Mouse (Mus musculus) liver, embryonic 12.5 days (tissue): ENCODE data around the gene Tbx1. TPM values are rescaled to one million over a fixed set of nuclear protein-coding genes. Genes with fewer than 3 reads are reported as not detected.

ENCODE experiments used
- ATAC-seq: fragments of 200-750 bp; cut with Nextera tagmentation; 2 replicates; pipeline ENCODE4 v1.8.0; 2017; ENCODE audit warnings: moderate number of reproducible peaks, mild to moderate bottlenecking, moderate library complexity
- H3K27ac ChIP-seq: fragments of 300-500 bp; sonication (generic); 2 replicates; pipeline ENCODE4 v1.5.1; 2016; ENCODE audit warnings: mild to moderate bottlenecking
- H3K27me3 ChIP-seq: fragments of 300-500 bp; sonication (generic); replicated peaks from 2 replicates; pipeline ENCODE4 v1.6.1; 2016; ENCODE audit warnings: mild to moderate bottlenecking, moderate library complexity
- H3K36me3 ChIP-seq: fragments of 300-500 bp; sonication (generic); 2 replicates; pipeline ENCODE4 v1.6.1; 2016; ENCODE audit warnings: mild to moderate bottlenecking, moderate library complexity
- H3K4me1 ChIP-seq: fragments of 300-500 bp; sonication (generic); 2 replicates; pipeline ENCODE4 v1.6.1; 2016
- H3K4me2 ChIP-seq: fragments of 300-500 bp; sonication (generic); 2 replicates; pipeline ENCODE4 v1.6.1; 2016; ENCODE audit warnings: mild to moderate bottlenecking, moderate library complexity
- H3K4me3 ChIP-seq: fragments of 300-500 bp; sonication (generic); 2 replicates; pipeline ENCODE4 v1.5.1; 2016; ENCODE audit warnings: mild to moderate bottlenecking, moderate library complexity
- H3K9ac ChIP-seq: fragments of 300-500 bp; sonication (generic); 2 replicates; pipeline ENCODE4 v1.6.1; 2016; ENCODE audit warnings: mild to moderate bottlenecking, moderate library complexity
- H3K9me3 ChIP-seq: fragments of 300-500 bp; sonication (generic); replicated peaks from 2 replicates; pipeline ENCODE4 v1.6.1; 2016; ENCODE audit warnings: mild to moderate bottlenecking, moderate library complexity
- WGBS: fragments of 180-500 bp; shearing (Covaris S2); methylation state at CpG from one replicate; pipeline ENCODE4 v1.1.7; 2016; ENCODE audit not compliant: insufficient replicate concordance; 5-methylcytosine and 5-hydroxymethylcytosine counted together
- polyA plus RNA-seq: library from polyadenylated mRNA; unstranded; fragments of >200 nt; fragmentation: Nextera tagmentation; extraction: Ambion mirVana; gene quantifications from 2 replicates; pipeline ENCODE4 v1.2.1, GENCODE M21; 2016

The Tbx1 gene
- polyA plus RNA-seq, 1 experiment from 2014 or later = not detected

- no peak overlapping the region for H3K4me2 ChIP-seq
- H3K4me1 ChIP-seq = 0 out of 2 replicates have a peak, but pooled peaks cover 9% of the 10 kb centered on the region
- no peaks in the 10 kb centered on the region for H3K9me3 ChIP-seq
- ATAC-seq = no peak
- H3K36me3 ChIP-seq = no peaks in the 10 kb centered on the region
- H3K27ac ChIP-seq = no peak overlapping the region
- WGBS = 58% methylated on average over 7 of the region's 7 CpGs
- H3K9ac ChIP-seq = no peak overlapping the region
- H3K4me3 ChIP-seq = no peak overlapping the region
- peaks cover 45% of the 10 kb centered on the region for H3K27me3 ChIP-seq
Measured at GRCm38 (mm10) chr16:18601447-18601846, 11.0 kb upstream of the Tbx1 start.

DNA sequence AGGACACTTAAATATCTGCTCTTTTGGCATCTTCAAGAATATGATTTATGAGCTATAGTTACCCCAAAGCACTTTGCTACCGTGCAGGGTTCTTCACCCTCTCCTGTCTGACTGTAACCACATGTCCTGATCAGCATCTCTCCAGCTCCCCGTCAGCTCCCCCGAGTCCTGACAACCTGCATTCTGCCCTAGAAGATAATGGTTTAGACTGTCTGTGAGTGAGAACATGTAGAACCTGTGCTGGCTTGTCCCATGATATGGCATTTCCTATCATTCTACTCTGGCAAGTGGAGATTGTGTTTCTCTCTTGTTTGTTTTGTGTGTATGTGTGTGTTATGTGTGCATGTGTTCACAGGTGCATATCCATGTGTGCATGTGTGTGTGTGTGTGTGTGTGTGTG lies 7.5 kb upstream of the Tbx1 start:
- Histone ChIP-seq H3K27ac (no peak overlapping the region), H3K4me2 (no peak overlapping the region), H3K4me3 (no peak overlapping the region), H3K4me1 (0 out of 2 replicates have a peak, but pooled peaks cover 6% of the 10 kb centered on the region), H3K36me3 (no peaks in the 10 kb centered on the region), H3K27me3 (peaks cover 60% of the 10 kb centered on the region), H3K9me3 (no peaks in the 10 kb centered on the region), H3K9ac (no peak overlapping the region)
- 19% methylated on average over 3 of the region's 3 CpGs for WGBS
- no peak for ATAC-seq

- H3K27me3 ChIP-seq = peaks cover 69% of the 10 kb centered on the region
- H3K4me2 ChIP-seq = no peak overlapping the region
- no peak for ATAC-seq
- H3K4me1 ChIP-seq = peaks cover 6% of the 10 kb centered on the region; the same call in 1 of the 2 replicates
- no peak overlapping the region for H3K9ac ChIP-seq
- no peaks in the 10 kb centered on the region for H3K9me3 ChIP-seq
- H3K4me3 ChIP-seq = no peak overlapping the region
- WGBS = 45% methylated on average over 5 of the region's 5 CpGs
- H3K27ac ChIP-seq = no peak overlapping the region
- H3K36me3 ChIP-seq = no peaks in the 10 kb centered on the region
Measured at GRCm38 (mm10) chr16:18596255-18596654, 5.8 kb upstream of the Tbx1 start.

GRCm38 (mm10) chr16:18593930-18594329 lies 3.5 kb upstream of the Tbx1 start:
- WGBS = 55% methylated on average over 2 of the region's 2 CpGs
- Histone ChIP-seq H3K4me2 (no peak overlapping the region), H3K36me3 (no peaks in the 10 kb centered on the region), H3K4me3 (no peak overlapping the region), H3K4me1 (peaks cover 21% of the 10 kb centered on the region; the same call in 1 of the 2 replicates), H3K9ac (no peak overlapping the region), H3K27me3 (peaks cover 84% of the 10 kb centered on the region), H3K27ac (no peak overlapping the region), H3K9me3 (no peaks in the 10 kb centered on the region)
- no peak for ATAC-seq

DNA sequence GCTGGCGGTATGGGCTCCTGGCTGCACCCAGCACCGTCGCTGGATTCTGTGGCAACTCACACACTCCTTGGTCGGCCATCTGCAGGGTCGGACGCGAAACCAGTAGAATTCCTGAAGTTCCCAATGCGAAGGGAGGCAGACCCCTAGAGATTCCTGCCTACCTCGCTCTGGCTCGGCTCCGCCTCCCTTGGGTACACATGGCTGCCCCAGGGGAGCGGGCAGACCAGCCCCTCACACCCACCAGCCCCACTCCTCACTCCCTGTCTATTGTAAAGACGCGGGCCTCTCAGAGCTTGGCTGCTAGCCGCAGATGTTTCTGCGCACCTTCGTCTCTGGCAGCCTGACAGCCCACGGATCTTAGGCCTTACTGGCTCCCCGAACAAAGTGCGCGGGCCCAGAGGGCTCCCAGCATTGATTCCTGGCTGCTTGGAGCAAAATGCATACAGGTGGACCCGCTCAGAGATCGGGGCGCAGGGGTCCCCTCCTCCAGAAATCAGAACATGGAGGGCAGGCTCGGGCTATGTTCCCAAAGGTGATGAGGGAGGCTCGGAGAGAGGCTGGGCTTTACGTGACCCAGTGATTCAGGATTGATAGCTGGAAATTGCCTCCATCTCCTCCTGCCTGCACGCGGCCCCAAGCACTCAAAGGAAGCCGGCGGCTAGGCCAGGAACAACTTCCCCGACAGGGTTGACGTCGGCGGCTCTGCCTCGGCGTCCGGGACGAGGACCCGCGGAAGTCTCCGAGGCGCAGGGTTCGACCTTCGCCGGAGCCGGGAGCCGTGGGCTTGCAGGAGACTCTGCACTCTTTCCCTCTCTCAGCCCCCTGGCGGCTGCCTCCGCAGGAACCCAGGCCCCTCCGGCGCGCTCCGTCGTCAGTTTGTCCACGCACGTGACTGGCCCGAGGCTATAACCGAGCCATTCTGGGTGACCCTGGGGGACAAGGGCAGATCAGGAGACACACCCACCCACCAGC lies 862 bp upstream of the Tbx1 start:
- WGBS = 4% methylated on average over 59 of the region's 59 CpGs
- Histone ChIP-seq H3K27me3 (peaks cover 98% of the 10 kb centered on the region), H3K9me3 (no peaks in the 10 kb centered on the region), H3K27ac (no peak overlapping the region), H3K9ac (no peak overlapping the region), H3K4me3 (peak overlapping the region; percentile 43; the same call in 1 of the 2 replicates), H3K36me3 (no peaks in the 10 kb centered on the region), H3K4me2 (peak overlapping the region; percentile 37), H3K4me1 (peaks cover 38% of the 10 kb centered on the region)
- no peak for ATAC-seq

DNA sequence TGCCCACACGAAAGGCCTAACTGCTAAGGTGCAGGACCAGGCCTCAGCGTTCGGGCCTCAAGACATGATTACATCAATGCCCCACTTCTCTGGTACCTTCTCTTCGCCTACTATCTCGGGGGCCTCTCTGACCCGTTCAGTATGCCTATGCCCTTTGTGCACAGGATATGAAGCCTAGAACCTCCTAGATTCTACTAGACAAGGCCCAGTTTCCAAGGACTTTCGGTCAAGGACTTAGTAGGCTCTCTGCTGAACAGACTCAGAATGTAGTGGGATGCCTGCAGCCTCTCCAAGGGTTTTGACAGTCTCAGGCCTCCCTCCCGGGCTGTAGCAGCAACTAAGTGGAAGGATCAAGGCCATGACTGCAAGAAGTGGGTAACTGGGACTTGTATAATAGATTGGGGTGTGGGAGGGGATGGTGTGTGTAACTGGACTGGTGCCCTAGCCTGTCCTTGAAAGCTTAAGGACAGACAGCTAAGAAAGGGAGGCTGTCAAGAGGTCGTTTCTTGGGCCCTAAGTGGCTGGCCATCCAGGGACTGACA lies 1.3 kb downstream of the Tbx1 start:
- no peak overlapping the region for H3K9ac ChIP-seq
- H3K36me3 ChIP-seq = no peaks in the 10 kb centered on the region
- H3K9me3 ChIP-seq = no peaks in the 10 kb centered on the region
- no peak for ATAC-seq
- no peak overlapping the region for H3K4me3 ChIP-seq
- peaks cover 98% of the 10 kb centered on the region for H3K27me3 ChIP-seq
- H3K4me1 ChIP-seq = peaks cover 41% of the 10 kb centered on the region
- H3K27ac ChIP-seq = no peak overlapping the region
- no peak overlapping the region for H3K4me2 ChIP-seq
- WGBS = 20% methylated on average over 9 of the region's 9 CpGs

DNA sequence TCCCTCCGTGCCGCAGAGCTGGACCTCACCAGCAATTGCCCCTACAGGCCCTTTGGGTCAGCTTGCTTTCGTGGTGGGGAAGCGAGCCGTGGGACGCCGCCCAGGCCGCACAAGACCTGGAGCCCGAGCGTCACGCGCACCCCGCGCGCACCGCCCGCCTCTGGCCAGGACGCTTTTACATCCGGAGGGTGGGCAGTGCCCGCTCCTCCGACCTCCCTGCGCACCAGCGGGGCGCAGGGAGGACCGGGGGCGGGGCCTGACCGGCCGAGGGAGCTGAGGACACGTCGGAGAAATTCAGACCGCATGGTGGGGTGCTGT lies 1.8 kb downstream of the Tbx1 start:
- 0 out of 2 replicates have a peak overlapping the region, but pooled peaks have one; percentile 8 for H3K4me3 ChIP-seq

DNA sequence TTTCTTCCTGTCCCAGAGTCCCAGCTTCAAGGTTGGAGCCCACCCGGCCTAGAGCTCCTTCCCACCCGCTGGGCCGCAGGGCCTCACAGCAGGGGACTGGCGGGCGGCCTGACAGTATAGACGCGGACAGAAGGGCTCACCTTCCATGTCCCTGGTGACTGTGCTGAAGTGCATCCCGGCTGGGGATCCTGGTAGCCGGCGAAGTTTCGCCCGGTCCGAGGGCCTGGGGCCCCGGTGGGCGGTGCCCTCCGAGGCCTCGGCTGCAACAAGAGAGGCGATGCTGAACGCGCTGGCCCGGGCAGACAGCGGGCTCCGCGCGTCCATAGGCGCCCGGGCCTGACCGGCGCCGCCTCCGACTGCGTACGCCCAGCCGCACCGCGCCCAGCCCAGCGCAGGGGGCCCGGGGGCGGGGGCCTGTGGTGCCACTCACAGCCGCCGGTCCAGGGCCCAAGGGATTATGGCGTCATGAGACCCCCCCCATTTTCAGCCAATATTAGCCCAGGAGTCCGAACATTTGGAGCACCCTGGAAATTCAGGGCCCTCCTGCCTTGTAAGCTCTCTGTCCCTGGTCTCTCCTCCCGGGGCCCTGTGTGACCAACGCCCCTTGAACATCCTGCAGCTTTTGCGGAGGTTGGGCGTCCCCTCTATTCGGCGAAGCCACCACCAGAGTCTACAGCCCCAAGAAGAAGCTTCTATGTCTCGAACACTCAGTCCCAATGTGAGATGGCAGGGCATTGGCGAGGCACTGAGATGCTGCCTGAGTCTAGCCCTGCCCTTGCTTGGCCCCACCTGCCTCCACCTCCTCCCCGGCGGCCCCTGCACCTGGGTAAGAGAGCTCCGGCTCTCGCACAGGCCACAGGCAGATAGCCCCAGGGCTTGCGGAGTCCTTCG lies 2.4 kb downstream of the Tbx1 start:
- Histone ChIP-seq H3K27me3 (peaks cover 98% of the 10 kb centered on the region), H3K27ac (no peak overlapping the region), H3K4me1 (peaks cover 41% of the 10 kb centered on the region), H3K4me3 (peak overlapping the region; percentile 8), H3K4me2 (peak overlapping the region; percentile 17; the same call in 1 of the 2 replicates), H3K36me3 (no peaks in the 10 kb centered on the region), H3K9ac (no peak overlapping the region; the same call in 1 of the 2 replicates), H3K9me3 (no peaks in the 10 kb centered on the region)
- ATAC-seq = no peak
- WGBS = 3% methylated on average over 57 of the region's 57 CpGs

More for the DNA sequence above, 1.8 kb downstream of the Tbx1 start:
- H3K9me3 ChIP-seq = no peaks in the 10 kb centered on the region
- no peak overlapping the region for H3K27ac ChIP-seq
- no peak overlapping the region for H3K4me2 ChIP-seq
- WGBS = 4% methylated on average over 31 of the region's 31 CpGs
- no peaks in the 10 kb centered on the region for H3K36me3 ChIP-seq
- no peak for ATAC-seq
- H3K9ac ChIP-seq = no peak overlapping the region
- peaks cover 41% of the 10 kb centered on the region for H3K4me1 ChIP-seq
- peaks cover 98% of the 10 kb centered on the region for H3K27me3 ChIP-seq

DNA sequence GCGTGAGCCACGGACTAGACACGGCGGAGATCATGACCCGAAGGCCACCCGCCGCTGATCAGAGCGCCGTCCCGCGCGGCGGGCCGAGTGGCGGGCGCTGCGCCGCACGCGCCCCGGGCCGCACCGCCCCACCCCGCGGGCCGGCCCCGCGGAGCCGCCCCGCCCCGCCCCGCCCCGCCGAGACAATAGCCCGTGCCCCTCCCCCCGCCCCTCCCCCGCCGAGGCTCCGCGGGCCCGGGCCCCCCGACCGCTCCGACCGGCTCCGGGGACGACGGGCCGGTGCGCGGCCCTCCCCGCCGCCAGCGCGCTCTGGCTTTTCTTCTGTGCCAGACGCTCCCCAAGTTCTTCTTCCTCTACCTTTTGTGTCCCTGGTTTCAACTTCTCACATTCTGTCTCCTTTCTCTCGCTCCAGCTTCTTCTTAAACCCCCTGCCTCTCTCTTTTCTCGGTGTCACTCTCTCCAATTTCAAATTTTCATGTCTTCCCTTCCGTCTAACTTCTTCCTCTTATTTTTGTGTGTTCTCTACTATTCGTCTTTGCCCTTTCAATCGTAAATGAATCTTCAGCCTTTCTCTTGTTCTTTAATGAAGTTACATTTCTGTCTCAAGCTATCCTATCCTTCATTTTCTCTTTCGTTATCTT lies 3.4 kb downstream of the Tbx1 start:
- H3K27me3 ChIP-seq = peaks cover 100% of the 10 kb centered on the region
- peak overlapping the region; percentile 52 for H3K4me2 ChIP-seq
- no peak for ATAC-seq
- no peaks in the 10 kb centered on the region for H3K9me3 ChIP-seq
- H3K4me3 ChIP-seq = peak overlapping the region; percentile 41
- H3K4me1 ChIP-seq = peaks cover 48% of the 10 kb centered on the region
- H3K27ac ChIP-seq = no peak overlapping the region
- 6% methylated on average over 41 of the region's 62 CpGs for WGBS
- H3K36me3 ChIP-seq = no peaks in the 10 kb centered on the region
- no peak overlapping the region for H3K9ac ChIP-seq

GRCm38 (mm10) chr16:18586076-18586905 lies 4.2 kb downstream of the Tbx1 start:
- Histone ChIP-seq H3K9ac (no peak overlapping the region), H3K4me1 (peaks cover 50% of the 10 kb centered on the region), H3K27me3 (peaks cover 100% of the 10 kb centered on the region), H3K4me3 (peak overlapping the region; percentile 41), H3K27ac (no peak overlapping the region), H3K9me3 (no peaks in the 10 kb centered on the region), H3K4me2 (peak overlapping the region; percentile 52), H3K36me3 (no peaks in the 10 kb centered on the region)
- ATAC-seq = no peak
- 4% methylated on average over 83 of the region's 83 CpGs for WGBS

DNA sequence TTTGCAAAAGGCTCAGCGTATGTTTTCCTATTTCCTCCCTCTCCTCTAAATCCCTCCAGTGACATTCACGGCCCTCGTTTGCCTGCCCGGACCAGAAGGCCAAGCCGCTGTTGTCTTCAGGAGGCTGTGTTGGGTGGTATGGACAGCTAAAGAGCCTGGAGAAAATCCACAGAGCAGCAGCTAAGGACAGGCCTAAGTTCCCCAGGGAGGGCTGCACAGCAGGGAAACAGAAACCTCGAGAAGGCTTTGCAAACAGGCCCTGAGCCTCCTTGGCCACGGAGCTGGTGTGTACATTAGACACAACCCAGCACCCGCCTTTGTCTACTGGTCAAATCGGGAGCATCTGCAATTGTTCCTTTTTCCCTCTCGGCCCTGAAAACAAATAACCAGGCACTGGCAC lies 4.8 kb downstream of the Tbx1 start:
- no peak overlapping the region for H3K27ac ChIP-seq
- H3K4me2 ChIP-seq = no peak overlapping the region
- ATAC-seq = no peak
- H3K9me3 ChIP-seq = no peaks in the 10 kb centered on the region
- peaks cover 44% of the 10 kb centered on the region for H3K4me1 ChIP-seq
- H3K9ac ChIP-seq = no peak overlapping the region
- no peaks in the 10 kb centered on the region for H3K36me3 ChIP-seq
- H3K4me3 ChIP-seq = 0 out of 2 replicates have a peak overlapping the region, but pooled peaks have one; percentile 41
- WGBS = 11% methylated on average over 10 of the region's 10 CpGs
- H3K27me3 ChIP-seq = peaks cover 100% of the 10 kb centered on the region
